Mouse (Mus musculus): ENCODE results near the gene Apoa2. TPM values are rescaled to one million over a fixed set of nuclear protein-coding genes. Genes with fewer than 3 reads are reported as not detected.
A peak's percentile ranks its signal among the peaks of the same experiment; 100 is the strongest.

The Apoa2 gene
- polyA plus RNA-seq (2012; rRNA removed) = 8.0 and 8.3 TPM in 2 replicates

- no peak within 1 kb of the TSS; the same call in 1 of the 2 replicates for H3K27ac ChIP-seq (ENCODE audit: control insufficient read depth, insufficient read depth, low read depth, low read length)
- H3K4me1 ChIP-seq (ENCODE audit: control insufficient read depth, insufficient read depth, low read length) = peaks cover 11% of the 10 kb centered on the region
- no peak within 1 kb of the TSS for H3K4me3 ChIP-seq (ENCODE audit: control insufficient read depth, low read depth, low read length)
- H3K36me3 ChIP-seq (ENCODE audit: control insufficient read depth, insufficient read depth, low read length) = no peaks in the 10 kb centered on the region
- no peaks in the 10 kb centered on the region for H3K27me3 ChIP-seq (ENCODE audit: control insufficient read depth, insufficient read depth, low read length)
- TF ChIP-seq POLR2A (IDR thresholded peaks at IDR 0.05; ENCODE audit: control insufficient read depth, low read depth, low read length) (no peak), CTCF (IDR thresholded peaks at IDR 0.05; ENCODE audit: control insufficient read depth, insufficient read depth, insufficient replicate concordance, low read depth, low read length) (no peak)
These were observed at the start of gene Apoa2 for GRCm38 (mm10) chr1:171224857-171225256. TSS of gene Apoa2 (plus strand) at chr1:171225054.

- H3K4me3 ChIP-seq (ENCODE audit: control insufficient read depth, low read depth, low read length) = no peak overlapping the region
- TF ChIP-seq CTCF (IDR thresholded peaks at IDR 0.05; ENCODE audit: control insufficient read depth, insufficient read depth, insufficient replicate concordance, low read depth, low read length) (no peak), POLR2A (IDR thresholded peaks at IDR 0.05; ENCODE audit: control insufficient read depth, low read depth, low read length) (no peak)
- H3K27ac ChIP-seq (ENCODE audit: control insufficient read depth, insufficient read depth, low read depth, low read length) = no peak overlapping the region
- H3K36me3 ChIP-seq (ENCODE audit: control insufficient read depth, insufficient read depth, low read length) = no peaks in the 10 kb centered on the region
- H3K4me1 ChIP-seq (ENCODE audit: control insufficient read depth, insufficient read depth, low read length) = no peaks in the 10 kb centered on the region
- no peaks in the 10 kb centered on the region for H3K27me3 ChIP-seq (ENCODE audit: control insufficient read depth, insufficient read depth, low read length)
These were observed 45.2 kb upstream of the Apoa2 start for GRCm38 (mm10) chr1:171179487-171180171.

GRCm38 (mm10) chr1:171183025-171183424, 41.8 kb upstream of the Apoa2 start:
- no peaks in the 10 kb centered on the region for H3K27me3 ChIP-seq (ENCODE audit: control insufficient read depth, insufficient read depth, low read length)
- TF ChIP-seq CTCF (IDR thresholded peaks at IDR 0.05; ENCODE audit: control insufficient read depth, insufficient read depth, insufficient replicate concordance, low read depth, low read length) (no peak), POLR2A (IDR thresholded peaks at IDR 0.05; ENCODE audit: control insufficient read depth, low read depth, low read length) (no peak)
- no peaks in the 10 kb centered on the region for H3K4me1 ChIP-seq (ENCODE audit: control insufficient read depth, insufficient read depth, low read length)

GRCm38 (mm10) chr1:171183620-171184019, 41.2 kb upstream of the Apoa2 start:
- H3K27me3 ChIP-seq (ENCODE audit: control insufficient read depth, insufficient read depth, low read length) = no peaks in the 10 kb centered on the region
- TF ChIP-seq CTCF (IDR thresholded peaks at IDR 0.05; ENCODE audit: control insufficient read depth, insufficient read depth, insufficient replicate concordance, low read depth, low read length) = no peak
- TF ChIP-seq POLR2A (IDR thresholded peaks at IDR 0.05; ENCODE audit: control insufficient read depth, low read depth, low read length) = no peak
- no peak overlapping the region for H3K27ac ChIP-seq (ENCODE audit: control insufficient read depth, insufficient read depth, low read depth, low read length)
- no peak overlapping the region for H3K4me3 ChIP-seq (ENCODE audit: control insufficient read depth, low read depth, low read length)
- H3K36me3 ChIP-seq (ENCODE audit: control insufficient read depth, insufficient read depth, low read length) = no peaks in the 10 kb centered on the region
- peaks cover 2% of the 10 kb centered on the region; the same call in 1 of the 2 replicates for H3K4me1 ChIP-seq (ENCODE audit: control insufficient read depth, insufficient read depth, low read length)

More at GRCm38 (mm10) chr1:171183025-171183424, 41.8 kb upstream of the Apoa2 start:
- no peak overlapping the region for H3K27ac ChIP-seq (ENCODE audit: control insufficient read depth, insufficient read depth, low read depth, low read length)
- no peak overlapping the region for H3K4me3 ChIP-seq (ENCODE audit: control insufficient read depth, low read depth, low read length)
- no peaks in the 10 kb centered on the region for H3K36me3 ChIP-seq (ENCODE audit: control insufficient read depth, insufficient read depth, low read length)

- no peak overlapping the region for H3K4me3 ChIP-seq (ENCODE audit: control insufficient read depth, low read depth, low read length)
- no peaks in the 10 kb centered on the region for H3K36me3 ChIP-seq (ENCODE audit: control insufficient read depth, insufficient read depth, low read length)
- H3K27ac ChIP-seq (ENCODE audit: control insufficient read depth, insufficient read depth, low read depth, low read length) = no peak overlapping the region
These were observed 40.5 kb upstream of the Apoa2 start for GRCm38 (mm10) chr1:171184314-171184713.

GRCm38 (mm10) chr1:171185655-171186054, 39.2 kb upstream of the Apoa2 start:
- peaks cover 10% of the 10 kb centered on the region for H3K4me1 ChIP-seq (ENCODE audit: control insufficient read depth, insufficient read depth, low read length)
- no peaks in the 10 kb centered on the region for H3K27me3 ChIP-seq (ENCODE audit: control insufficient read depth, insufficient read depth, low read length)
- no peak overlapping the region for H3K27ac ChIP-seq (ENCODE audit: control insufficient read depth, insufficient read depth, low read depth, low read length)
- no peak for TF ChIP-seq CTCF (IDR thresholded peaks at IDR 0.05; ENCODE audit: control insufficient read depth, insufficient read depth, insufficient replicate concordance, low read depth, low read length)
- no peak for TF ChIP-seq POLR2A (IDR thresholded peaks at IDR 0.05; ENCODE audit: control insufficient read depth, low read depth, low read length)
- H3K4me3 ChIP-seq (ENCODE audit: control insufficient read depth, low read depth, low read length) = no peak overlapping the region
- H3K36me3 ChIP-seq (ENCODE audit: control insufficient read depth, insufficient read depth, low read length) = no peaks in the 10 kb centered on the region

More at GRCm38 (mm10) chr1:171184314-171184713, 40.5 kb upstream of the Apoa2 start:
- Histone ChIP-seq H3K27me3 (ENCODE audit: control insufficient read depth, insufficient read depth, low read length) (no peaks in the 10 kb centered on the region), H3K4me1 (ENCODE audit: control insufficient read depth, insufficient read depth, low read length) (peaks cover 3% of the 10 kb centered on the region)
- TF ChIP-seq POLR2A (IDR thresholded peaks at IDR 0.05; ENCODE audit: control insufficient read depth, low read depth, low read length) (no peak), CTCF (IDR thresholded peaks at IDR 0.05; ENCODE audit: control insufficient read depth, insufficient read depth, insufficient replicate concordance, low read depth, low read length) (no peak)

GRCm38 (mm10) chr1:171187851-171188700, 36.8 kb upstream of the Apoa2 start:
- Histone ChIP-seq H3K27me3 (ENCODE audit: control insufficient read depth, insufficient read depth, low read length) (no peaks in the 10 kb centered on the region), H3K27ac (ENCODE audit: control insufficient read depth, insufficient read depth, low read depth, low read length) (peak overlapping the region; percentile 17; the same call in 1 of the 2 replicates), H3K4me3 (ENCODE audit: control insufficient read depth, low read depth, low read length) (no peak overlapping the region), H3K4me1 (ENCODE audit: control insufficient read depth, insufficient read depth, low read length) (peaks cover 13% of the 10 kb centered on the region), H3K36me3 (ENCODE audit: control insufficient read depth, insufficient read depth, low read length) (no peaks in the 10 kb centered on the region)
- TF ChIP-seq POLR2A (IDR thresholded peaks at IDR 0.05; ENCODE audit: control insufficient read depth, low read depth, low read length) = no peak
- no peak for TF ChIP-seq CTCF (IDR thresholded peaks at IDR 0.05; ENCODE audit: control insufficient read depth, insufficient read depth, insufficient replicate concordance, low read depth, low read length)
